Comparison of ENCODE assay signal across 9 mouse cellular contexts in the genomic region with DNA sequence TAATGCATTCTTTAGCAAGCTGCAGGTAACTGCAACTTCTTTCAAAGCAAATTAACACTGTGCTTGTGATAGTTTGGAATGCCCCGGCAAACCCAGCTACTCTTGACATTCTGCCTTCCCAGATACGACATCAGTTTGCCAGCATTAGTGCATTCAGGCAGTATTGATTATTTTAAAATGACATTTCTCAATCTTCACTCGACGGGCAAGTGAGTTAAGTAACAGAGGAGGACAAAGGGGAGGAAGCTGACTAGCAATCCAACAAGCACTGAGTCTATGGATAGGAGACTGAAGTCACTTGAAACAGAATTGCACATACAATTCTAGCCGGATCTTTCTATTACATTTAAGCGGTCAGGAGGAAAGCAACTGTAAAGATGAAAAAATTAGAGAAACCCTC. TPM values are rescaled to one million over a fixed set of nuclear protein-coding genes. Genes with fewer than 3 reads are reported as not detected.
A peak's percentile ranks its signal among the peaks of the same experiment; 100 is the strongest.
DNase-seq lines count a peak whose midpoint lies in the region; ATAC-seq and TF ChIP-seq lines count a peak whose summit lies in the region.
"Had no signal": no experiment of that assay in that cellular context is flagged by ENCODE, and none has a peak within 500 bp of the region (broad histone marks: within the 10 kb centered on the region; RNA-seq: fewer than 3 reads in every experiment).

No protein-coding gene starts in this region.

- no peaks in the 10 kb centered on the region for H3K27me3 ChIP-seq in heart, adult 2 months (ENCODE audit: control insufficient read depth, insufficient read depth, low read length)
- H3K27me3 ChIP-seq in lung, embryonic 15.5 days: 0 out of 2 replicates have a peak, but pooled peaks cover 3% of the 10 kb centered on the region
- no peaks in the 10 kb centered on the region; the same call in 1 of the 2 replicates for H3K27me3 ChIP-seq in lung, postnatal 0 days (replicated peaks; ENCODE audit: insufficient read depth, low read length)
- H3K27me3 ChIP-seq in liver, embryonic 15.5 days: no peaks in the 10 kb centered on the region

- intact Hi-C loops in heart, adult 2 months (cut with DNase I): no loop called here

- no peaks in the 10 kb centered on the region for H3K4me1 ChIP-seq in heart, adult 2 months (ENCODE audit: control insufficient read depth, insufficient read depth, low read length)
- peaks cover 11% of the 10 kb centered on the region for H3K4me1 ChIP-seq in lung, embryonic 15.5 days
- peaks cover 5% of the 10 kb centered on the region; the same call in 1 of the 2 replicates for H3K4me1 ChIP-seq in lung, postnatal 0 days (ENCODE audit: insufficient read depth, low read depth, low read length)
- peaks cover 18% of the 10 kb centered on the region for H3K4me1 ChIP-seq in liver, embryonic 15.5 days (replicated peaks)

- no peaks in the 10 kb centered on the region for H3K79me2 ChIP-seq in heart, adult 2 months (replicated peaks; ENCODE audit: control insufficient read depth, insufficient read depth, low read length)

- no peak for TF ChIP-seq POLR2A in heart, adult 2 months (IDR thresholded peaks at IDR 0.05; ENCODE audit: insufficient read depth, low read depth, low read length)

- DNase-seq in heart, adult 2 months: no peak
- no peak for DNase-seq in heart, adult 11 months
- no peak for DNase-seq in lung, postnatal 0 days (ENCODE audit: low spot score)
- no peak for DNase-seq in cerebellum, adult 8-10 months
- no peak for DNase-seq in natural killer cell, adult 2 months (ENCODE audit: low spot score in 2 of 2)
- DNase-seq: lung, postnatal 4 days had no signal

- WGBS in heart, adult 2 months: 77% methylated on average over 6 of the region's 6 CpGs
- 83% methylated on average over 6 of the region's 6 CpGs for WGBS in lung, embryonic 15.5 days
- WGBS in lung, postnatal 0 days: 74% methylated on average over 6 of the region's 6 CpGs
- 66% methylated on average over 6 of the region's 6 CpGs for WGBS in liver, embryonic 15.5 days (ENCODE audit: insufficient replicate concordance)

- no peaks in the 10 kb centered on the region for H3K36me3 ChIP-seq in heart, adult 2 months (ENCODE audit: control insufficient read depth, insufficient read depth, low read length)
- H3K36me3 ChIP-seq in lung, embryonic 15.5 days: no peaks in the 10 kb centered on the region
- no peaks in the 10 kb centered on the region for H3K36me3 ChIP-seq in lung, postnatal 0 days (ENCODE audit: insufficient read depth, low read length)
- no peaks in the 10 kb centered on the region for H3K36me3 ChIP-seq in liver, embryonic 15.5 days (replicated peaks)

- ATAC-seq in lung, embryonic 15.5 days (ENCODE audit: borderline replicate concordance, extremely low read depth, low FRiP score, low TSS enrichment): no peak
- ATAC-seq in lung, postnatal 0 days: no peak
- no peak for ATAC-seq in liver, embryonic 15.5 days (ENCODE audit: insufficient read depth)
- no peak for ATAC-seq in activated CD4-positive, CD25-positive, alpha-beta regulatory T cell, adult 4 months

- H3K27ac ChIP-seq in heart, adult 2 months: no peak overlapping the region
- no peak overlapping the region for H3K27ac ChIP-seq in lung, embryonic 15.5 days
- no peak overlapping the region for H3K27ac ChIP-seq in lung, postnatal 0 days (ENCODE audit: low read length)
- H3K27ac ChIP-seq in liver, embryonic 15.5 days (replicated peaks): no peak overlapping the region

- no peak overlapping the region for H3K9ac ChIP-seq in heart, adult 2 months (ENCODE audit: low read depth, low read length)
- H3K9ac ChIP-seq in lung, embryonic 15.5 days: no peak overlapping the region
- H3K9ac ChIP-seq in lung, postnatal 0 days (replicated peaks; ENCODE audit: low read depth): no peak overlapping the region
- H3K9ac ChIP-seq in liver, embryonic 15.5 days: no peak overlapping the region

- peak overlapping the region; percentile 60 for H3K4me2 ChIP-seq in lung, embryonic 15.5 days
- H3K4me2 ChIP-seq in lung, postnatal 0 days (replicated peaks; ENCODE audit: low read depth, low read length): no peak overlapping the region
- peak overlapping the region; percentile 75 for H3K4me2 ChIP-seq in liver, embryonic 15.5 days

- no peak for TF ChIP-seq CTCF in heart, adult 2 months (IDR thresholded peaks at IDR 0.05)
- no peak for TF ChIP-seq CTCF in lung, postnatal 0 days (IDR thresholded peaks at IDR 0.05)

- H3K9me3 ChIP-seq in lung, embryonic 15.5 days: no peaks in the 10 kb centered on the region
- no peaks in the 10 kb centered on the region for H3K9me3 ChIP-seq in lung, postnatal 0 days (ENCODE audit: low read length)
- no peaks in the 10 kb centered on the region for H3K9me3 ChIP-seq in liver, embryonic 15.5 days (replicated peaks)

- TF ChIP-seq EP300 in heart, adult 2 months (IDR thresholded peaks at IDR 0.05; ENCODE audit: insufficient read depth, low read depth, low read length): no peak
- TF ChIP-seq EP300 in lung, postnatal 0 days (IDR thresholded peaks at IDR 0.05): no peak

- H3K4me3 ChIP-seq in heart, adult 2 months: peak overlapping the region; percentile 82; the same call in 1 of the 2 replicates
- H3K4me3 ChIP-seq in lung, embryonic 15.5 days: peak overlapping the region; percentile 86; the same call in 1 of the 2 replicates
- no peak overlapping the region for H3K4me3 ChIP-seq in lung, postnatal 0 days (ENCODE audit: low read depth, low read length)
- H3K4me3 ChIP-seq in liver, embryonic 15.5 days (replicated peaks): peak overlapping the region; percentile 82; the same call in 1 of the 2 replicates

RNA-seq across cellular contexts. Expression of gene Hsd17b12, which starts 19.5 kb away (rescaled TPM):
- 10 to 100 TPM; 19.9 to 20.1 TPM for total RNA-seq in heart, adult 2 months (2021)
- polyA plus RNA-seq in heart, adult 2 months (2012; rRNA removed): 12.5 and 16.8 TPM in 2 replicates
- 126 and 129 TPM in 2 replicates for polyA plus RNA-seq in lung, embryonic 15.5 days (2015; fragmentation: Nextera tagmentation; extraction: Ambion mirVana)
- polyA plus RNA-seq in lung, postnatal 0 days (2015; fragmentation: Nextera tagmentation; extraction: Ambion mirVana): 57.2 and 69.7 TPM in 2 replicates
- polyA plus RNA-seq in liver, embryonic 15.5 days (2015; fragmentation: Nextera tagmentation; extraction: Ambion mirVana): 68.3 and 69.2 TPM in 2 replicates
- polyA plus RNA-seq in activated CD4-positive, CD25-positive, alpha-beta regulatory T cell, adult 4 months (2017; shearing (Covaris generic)): 10 to 100 TPM; 72.0 to 73.4 TPM
